In the genomic region with DNA sequence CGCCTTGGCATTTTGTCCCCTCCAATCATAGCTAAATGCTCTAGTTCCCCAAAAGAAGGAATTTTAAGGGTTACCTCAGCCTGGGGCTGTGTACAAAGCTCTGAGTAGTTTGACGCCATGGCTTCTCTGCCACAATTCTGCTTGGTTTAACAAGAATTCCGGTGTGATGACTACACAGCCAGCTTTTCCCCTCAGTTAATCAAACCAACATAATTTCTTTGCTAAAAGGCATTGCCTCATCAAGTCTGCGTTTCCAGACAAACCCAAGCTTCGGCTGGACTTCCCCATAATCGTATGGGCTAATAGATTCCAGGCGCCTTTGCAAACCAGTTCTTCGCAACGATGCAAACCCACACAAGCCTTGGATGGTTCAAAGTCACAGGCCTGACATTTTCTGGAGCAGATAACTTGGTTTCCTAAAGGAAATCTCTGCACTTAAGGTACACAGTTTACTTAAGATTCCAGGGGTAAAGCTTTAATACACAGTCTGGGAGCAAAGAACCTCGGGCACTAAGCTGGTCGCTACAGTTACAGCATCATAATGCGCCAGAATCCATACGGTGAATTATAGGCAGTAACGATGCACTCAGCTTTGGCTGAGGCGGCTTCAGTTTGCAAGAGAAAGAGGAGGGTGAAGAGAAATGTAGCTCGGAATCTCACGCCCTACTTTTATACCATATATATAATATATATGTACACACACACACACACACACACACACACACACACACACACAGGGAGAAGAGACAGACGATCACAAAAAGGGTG, we compare ENCODE assay signal across 8 mouse cellular contexts. TPM values are rescaled to one million over a fixed set of nuclear protein-coding genes. Genes with fewer than 3 reads are reported as not detected.
DNase-seq lines count a peak whose midpoint lies in the region; ATAC-seq and TF ChIP-seq lines count a peak whose summit lies in the region.

No protein-coding gene starts in this region.

- H3K4me3 ChIP-seq in kidney, postnatal 0 days (replicated peaks; ENCODE audit: low read depth, low read length) = peak overlapping the region; percentile 57
- peak overlapping the region; percentile 76 for H3K4me3 ChIP-seq in cortical plate, adult 2 months (ENCODE audit: insufficient read depth, low read length)
- H3K4me3 ChIP-seq in midbrain, embryonic 14.5 days (replicated peaks; ENCODE audit: low read depth, low read length) = peak overlapping the region; percentile 80

- ATAC-seq in kidney, postnatal 0 days (replicated peaks; ENCODE audit: low FRiP score, low read depth) = no peak
- ATAC-seq in granulocyte monocyte progenitor cell, adult 5-6 weeks (replicated peaks; ENCODE audit: poor library complexity, severe bottlenecking) = peak; percentile 48
- ATAC-seq in midbrain, embryonic 14.5 days (ENCODE audit: low FRiP score, low TSS enrichment) = peak; percentile 17; the same call in 1 of the 2 replicates
- no peak for ATAC-seq in erythroid progenitor cell, adult 5-6 weeks (replicated peaks; ENCODE audit: low FRiP score, poor library complexity, severe bottlenecking)

- TF ChIP-seq POLR2A in cortical plate, adult 2 months (IDR thresholded peaks at IDR 0.05; ENCODE audit: extremely low read depth, insufficient read depth, low read length) = no peak

- no peaks in the 10 kb centered on the region for H3K9me3 ChIP-seq in kidney, postnatal 0 days (replicated peaks; ENCODE audit: low read length)
- H3K9me3 ChIP-seq in midbrain, embryonic 14.5 days (ENCODE audit: control insufficient read depth, low read length) = no peaks in the 10 kb centered on the region

- H3K27ac ChIP-seq in kidney, postnatal 0 days = no peak overlapping the region
- peak overlapping the region; percentile 60 for H3K27ac ChIP-seq in cortical plate, adult 2 months (ENCODE audit: insufficient read depth, low read length)
- peak overlapping the region; percentile 87 for H3K27ac ChIP-seq in midbrain, embryonic 14.5 days (replicated peaks; ENCODE audit: low read depth, low read length)

- no peaks in the 10 kb centered on the region for H3K4me1 ChIP-seq in kidney, postnatal 0 days (replicated peaks; ENCODE audit: insufficient read depth, low read length)
- peaks cover 3% of the 10 kb centered on the region; the same call in 1 of the 2 replicates for H3K4me1 ChIP-seq in cortical plate, adult 2 months (ENCODE audit: control insufficient read depth, insufficient read depth, low read length)
- peaks cover 4% of the 10 kb centered on the region; the same call in 1 of the 2 replicates for H3K4me1 ChIP-seq in midbrain, embryonic 14.5 days (ENCODE audit: control insufficient read depth, insufficient read depth, low read length)

- H3K36me3 ChIP-seq in kidney, postnatal 0 days (ENCODE audit: insufficient read depth, low read length) = no peaks in the 10 kb centered on the region
- no peaks in the 10 kb centered on the region for H3K36me3 ChIP-seq in midbrain, embryonic 14.5 days (ENCODE audit: control insufficient read depth, insufficient read depth, low read length)

- WGBS in kidney, postnatal 0 days = 50% methylated on average over 18 of the region's 18 CpGs
- WGBS in midbrain, embryonic 14.5 days = 54% methylated on average over 18 of the region's 18 CpGs

- DNase-seq in kidney, postnatal 0 days (ENCODE audit: low spot score) = no peak
- no peak for DNase-seq in kidney, adult 9 months
- peak; percentile 62 for DNase-seq in midbrain, embryonic 14.5 days
- DNase-seq in thymus, postnatal 0 days (ENCODE audit: low spot score) = no peak
- DNase-seq in left cerebral cortex, adult 11 months (ENCODE audit: low spot score) = no peak

- H3K27me3 ChIP-seq in kidney, postnatal 0 days (ENCODE audit: insufficient read depth, low read length) = no peaks in the 10 kb centered on the region
- no peaks in the 10 kb centered on the region for H3K27me3 ChIP-seq in midbrain, embryonic 14.5 days (ENCODE audit: control insufficient read depth, insufficient read depth, low read length)

- peak overlapping the region; percentile 95 for H3K4me2 ChIP-seq in kidney, postnatal 0 days (ENCODE audit: low read length)
- H3K4me2 ChIP-seq in midbrain, embryonic 14.5 days (ENCODE audit: low read length) = peak overlapping the region; percentile 85

- TF ChIP-seq CTCF in kidney, postnatal 0 days (IDR thresholded peaks at IDR 0.05; ENCODE audit: low read depth) = no peak
- TF ChIP-seq CTCF in cortical plate, adult 2 months (IDR thresholded peaks at IDR 0.05; ENCODE audit: extremely low read depth, insufficient read depth, low read length) = no peak

- H3K9ac ChIP-seq in kidney, postnatal 0 days (ENCODE audit: low read depth, low read length) = no peak overlapping the region
- H3K9ac ChIP-seq in midbrain, embryonic 14.5 days (replicated peaks; ENCODE audit: low read length) = peak overlapping the region; percentile 85

RNA-seq across cellular contexts. Expression of a gene that starts 1.2 kb away (rescaled TPM):
- polyA plus RNA-seq in kidney, postnatal 0 days (2015; fragmentation: Nextera tagmentation; extraction: Ambion mirVana) = 13.1 and 13.7 TPM in 2 replicates
- polyA plus RNA-seq in cortical plate, adult 2 months (2012; rRNA removed) = 262 and 271 TPM in 2 replicates
- not detected in 2 replicates for total RNA-seq in granulocyte monocyte progenitor cell, adult 5-6 weeks (2014; fragmentation: Nextera tagmentation)
- not detected in 2 replicates for total RNA-seq in granulocyte monocyte progenitor cell, adult 5-6 weeks (2017)
- 153 and 230 TPM in 2 replicates for polyA plus RNA-seq in midbrain, embryonic 14.5 days (2014; fragmentation: Nextera tagmentation; extraction: Ambion mirVana)
- total RNA-seq in erythroid progenitor cell, adult 5-6 weeks (2015; ENCODE audit: low replicate concordance) = not detected in 2 replicates
- total RNA-seq in erythroid progenitor cell, adult 5-6 weeks (2017; ENCODE audit: low replicate concordance) = not detected in 2 replicates
- 5.8 and 6.6 TPM in 2 replicates for polyA plus RNA-seq in thymus, postnatal 0 days (2015; fragmentation: Nextera tagmentation; extraction: Ambion mirVana)

Comparison
In these comparisons a context has a peak if more than half of its experiments do, and no peak if none do; other contexts are left out.
1. ATAC-seq: peak in granulocyte monocyte progenitor cell, adult 5-6 weeks (single experiment) and midbrain, embryonic 14.5 days (single experiment); none in kidney, postnatal 0 days (single experiment) and erythroid progenitor cell, adult 5-6 weeks (single experiment).
2. RNA of a gene that starts 1.2 kb away (polyA plus RNA-seq): 262 to 271 TPM in cortical plate, adult 2 months and 153 to 230 TPM in midbrain, embryonic 14.5 days; 13.1 to 13.7 TPM in kidney, postnatal 0 days and 5.8 to 6.6 TPM in thymus, postnatal 0 days; every median in the first group is over 10 times any median in the second.
3. Peak in every context shown above with its lines, with median percentiles within 50 percentile points of each other: H3K4me3 ChIP-seq.